Mouse (Mus musculus): ENCODE results near the gene Hspa12a.

- TF ChIP-seq EP300 (IDR thresholded peaks at IDR 0.05; ENCODE audit: low read depth) (no peak), CTCF (IDR thresholded peaks at IDR 0.05; ENCODE audit: low read depth) (no peak)
Observed at GRCm38 (mm10) chr19:58979436-58980055, 36.1 kb upstream of the Hspa12a start.
